Mouse (Mus musculus) embryonic facial prominence, embryonic 15.5 days (tissue): ENCODE results near the gene Rfx1. TPM values are rescaled to one million over a fixed set of nuclear protein-coding genes. Genes with fewer than 3 reads are reported as not detected.

Experiments
- ATAC-seq: fragments of 200-750 bp; cut with Nextera tagmentation; 2 replicates; pipeline ENCODE4 v1.8.0; 2017; ENCODE audit warnings: low read depth, moderate TSS enrichment; ENCODE audit not compliant: insufficient number of reproducible peaks, low FRiP score, low TSS enrichment
- H3K27ac ChIP-seq: fragments of 300-500 bp; sonication (generic); replicated peaks from 2 replicates; pipeline ENCODE4 v1.5.1; 2015; ENCODE audit warnings: mild to moderate bottlenecking, inconsistent platforms
- H3K27me3 ChIP-seq: fragments of 300-500 bp; sonication (generic); 2 replicates; pipeline ENCODE4 v1.6.1; 2015; ENCODE audit warnings: inconsistent platforms
- H3K36me3 ChIP-seq: fragments of 300-500 bp; sonication (generic); 2 replicates; pipeline ENCODE4 v1.6.1; 2015; ENCODE audit warnings: mild to moderate bottlenecking, inconsistent platforms
- H3K4me1 ChIP-seq: fragments of 300-500 bp; sonication (generic); 2 replicates; pipeline ENCODE4 v1.6.1; 2015; ENCODE audit warnings: inconsistent platforms
- H3K4me2 ChIP-seq: fragments of 300-500 bp; sonication (generic); replicated peaks from 2 replicates; pipeline ENCODE4 v1.6.1; 2015; ENCODE audit warnings: mild to moderate bottlenecking, inconsistent platforms
- H3K4me3 ChIP-seq: fragments of 300-500 bp; sonication (generic); replicated peaks from 2 replicates; pipeline ENCODE4 v1.5.1; 2015; ENCODE audit warnings: mild to moderate bottlenecking, inconsistent platforms
- H3K9ac ChIP-seq: fragments of 300-500 bp; sonication (generic); 2 replicates; pipeline ENCODE4 v1.6.1; 2015; ENCODE audit warnings: inconsistent platforms
- H3K9me3 ChIP-seq: fragments of 300-500 bp; sonication (generic); replicated peaks from 2 replicates; pipeline ENCODE4 v1.6.1; 2016; ENCODE audit warnings: inconsistent platforms
- WGBS: fragments of 180-500 bp; shearing (Covaris S2); methylation state at CpG from one replicate; pipeline ENCODE4 v1.1.7; 2015; 5-methylcytosine and 5-hydroxymethylcytosine counted together
- microRNA counts: library from miRNA; unstranded; fragments of <30 nt; microRNA quantifications from one replicate; lab custom pipeline; 2016
- microRNA-seq: library from miRNA; unstranded; fragments of <30 nt; microRNA quantifications from one replicate; pipeline ENCODE4, GENCODE M21; 2016; ENCODE audit warnings: borderline number of aligned reads
- polyA plus RNA-seq: library from polyadenylated mRNA; unstranded; fragments of >200 nt; fragmentation: Nextera tagmentation; extraction: Ambion mirVana; gene quantifications from 2 replicates; pipeline ENCODE4 v1.2.1, GENCODE M21; 2015

Gene Rfx1
- polyA plus RNA-seq, 1 experiment from 2014 or later: 10.2 TPM

DNA sequence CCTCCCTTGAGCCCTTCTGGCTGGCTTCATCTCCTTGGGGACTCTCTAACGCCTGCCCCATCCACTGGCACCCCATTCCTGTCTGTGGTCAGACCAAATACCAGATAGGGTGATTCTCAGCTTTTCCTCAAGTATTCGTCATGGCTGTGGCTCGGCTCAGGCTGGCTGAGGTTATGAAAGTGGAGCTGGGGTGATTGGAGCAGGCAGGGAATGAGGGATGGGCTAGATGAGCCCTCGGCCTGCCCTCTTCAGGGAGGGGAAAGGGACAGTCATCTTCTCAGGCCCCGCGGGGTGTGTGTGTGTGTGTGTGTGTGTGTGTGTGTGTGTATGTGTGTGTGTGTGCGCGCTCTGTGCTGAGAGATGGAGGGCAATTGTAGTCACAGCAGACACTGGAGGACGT, 59.0 kb downstream of the Rfx1 start, which contains the start of gene Podnl1:
Podnl1 (plus strand) TSS at position 334 of the 400 bp plus-strand sequence.
- Histone ChIP-seq H3K27ac (no peak within 1 kb of the TSS), H3K27me3 (no peaks in the 10 kb centered on the region), H3K36me3 (no peaks in the 10 kb centered on the region), H3K4me2 (no peak within 1 kb of the TSS), H3K4me3 (no peak within 1 kb of the TSS), H3K9ac (no peak within 1 kb of the TSS), H3K4me1 (peaks cover 7% of the 10 kb centered on the region), H3K9me3 (no peaks in the 10 kb centered on the region)
- ATAC-seq: peak; percentile 55; the same call in 1 of the 2 replicates
- 40% methylated on average over 9 of the region's 9 CpGs for WGBS

DNA sequence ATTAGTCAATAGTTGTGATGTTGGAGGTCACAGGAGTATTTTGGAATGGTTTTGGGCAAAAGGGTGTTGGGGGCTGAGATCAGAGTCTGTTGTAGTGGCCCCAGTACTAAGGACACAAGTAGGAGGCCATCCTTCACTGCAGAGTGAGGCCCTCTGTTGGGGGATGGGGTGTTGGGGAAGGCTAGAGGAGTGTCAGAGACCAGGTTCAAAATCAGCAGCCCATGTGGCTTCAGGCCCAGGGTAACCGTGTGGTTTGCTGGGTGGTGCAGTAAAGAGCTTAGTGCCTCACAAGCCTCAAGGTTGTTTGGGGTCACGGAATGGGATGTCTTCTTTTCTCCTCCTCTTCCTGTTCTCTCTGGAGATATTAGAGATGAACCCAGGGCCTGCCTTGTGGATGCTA, 60.1 kb downstream of the Rfx1 start:
- H3K4me3 ChIP-seq: no peak overlapping the region
- H3K9me3 ChIP-seq: no peaks in the 10 kb centered on the region
- WGBS: 64% methylated on average over 2 of the region's 2 CpGs
- peaks cover 10% of the 10 kb centered on the region for H3K4me1 ChIP-seq
- no peaks in the 10 kb centered on the region for H3K27me3 ChIP-seq
- ATAC-seq: no peak
- H3K9ac ChIP-seq: no peak overlapping the region
- no peak overlapping the region for H3K4me2 ChIP-seq
- peaks cover 2% of the 10 kb centered on the region for H3K36me3 ChIP-seq
- no peak overlapping the region for H3K27ac ChIP-seq

DNA sequence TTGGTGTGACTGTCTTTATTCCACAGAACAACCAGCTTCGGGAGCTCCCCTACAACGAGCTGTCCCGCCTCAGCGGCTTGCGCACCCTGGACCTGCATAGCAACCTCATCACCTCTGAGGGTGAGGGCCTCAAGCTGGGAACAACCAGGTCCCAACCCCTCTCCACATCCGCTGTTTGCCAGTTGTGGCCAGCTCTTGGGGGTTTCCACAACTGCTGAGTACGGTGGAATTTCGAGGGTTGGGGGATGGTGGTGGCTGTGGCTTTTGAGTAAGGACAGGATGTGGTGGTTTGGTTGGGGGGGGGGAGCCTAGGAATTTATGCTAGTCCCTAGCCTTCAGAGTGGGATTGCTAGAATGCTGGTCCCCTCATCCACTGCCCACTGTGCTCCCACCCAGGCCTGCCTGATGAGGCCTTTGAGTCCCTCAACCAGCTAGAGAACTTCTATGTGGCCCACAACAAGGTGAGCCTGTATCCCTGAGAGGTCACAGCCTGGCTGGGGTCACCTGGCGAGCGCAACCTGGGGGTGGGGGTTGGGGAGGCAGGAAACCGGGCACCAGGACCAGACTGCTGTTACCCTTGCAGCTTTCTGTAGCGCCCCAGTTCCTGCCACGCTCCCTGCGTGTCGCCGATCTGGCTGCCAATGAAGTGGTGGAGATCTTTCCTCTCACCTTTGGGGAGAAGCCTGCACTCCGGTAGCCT, 60.7 kb downstream of the Rfx1 start:
- H3K4me3 ChIP-seq: no peak overlapping the region
- H3K4me2 ChIP-seq: no peak overlapping the region
- H3K27me3 ChIP-seq: no peaks in the 10 kb centered on the region
- no peak overlapping the region for H3K9ac ChIP-seq
- no peak overlapping the region for H3K27ac ChIP-seq
- H3K9me3 ChIP-seq: no peaks in the 10 kb centered on the region
- peaks cover 8% of the 10 kb centered on the region for H3K36me3 ChIP-seq
- peak; percentile 49; the same call in 1 of the 2 replicates for ATAC-seq
- 64% methylated on average over 17 of the region's 17 CpGs for WGBS
- peaks cover 10% of the 10 kb centered on the region for H3K4me1 ChIP-seq

DNA sequence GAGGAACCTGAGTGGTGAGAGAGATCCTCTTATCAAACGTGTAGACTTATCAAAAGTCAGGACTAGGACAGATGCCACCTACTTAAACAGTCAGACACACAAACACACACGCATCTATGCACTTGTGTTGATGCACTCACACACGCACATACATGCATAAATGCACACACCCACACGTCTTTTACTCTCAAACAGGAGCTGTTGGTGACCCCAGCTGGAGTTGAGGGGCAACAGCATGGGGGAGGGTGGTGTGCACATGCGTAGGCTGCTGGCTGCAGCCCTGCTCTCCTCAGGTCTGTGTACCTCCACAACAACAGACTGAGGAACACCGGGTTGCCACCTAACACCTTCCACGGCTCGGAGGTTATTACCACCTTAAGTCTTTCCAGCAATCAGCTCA, 61.6 kb downstream of the Rfx1 start:
- H3K4me1 ChIP-seq: peaks cover 10% of the 10 kb centered on the region
- no peak for ATAC-seq
- 60% methylated on average over 8 of the region's 8 CpGs for WGBS

DNA sequence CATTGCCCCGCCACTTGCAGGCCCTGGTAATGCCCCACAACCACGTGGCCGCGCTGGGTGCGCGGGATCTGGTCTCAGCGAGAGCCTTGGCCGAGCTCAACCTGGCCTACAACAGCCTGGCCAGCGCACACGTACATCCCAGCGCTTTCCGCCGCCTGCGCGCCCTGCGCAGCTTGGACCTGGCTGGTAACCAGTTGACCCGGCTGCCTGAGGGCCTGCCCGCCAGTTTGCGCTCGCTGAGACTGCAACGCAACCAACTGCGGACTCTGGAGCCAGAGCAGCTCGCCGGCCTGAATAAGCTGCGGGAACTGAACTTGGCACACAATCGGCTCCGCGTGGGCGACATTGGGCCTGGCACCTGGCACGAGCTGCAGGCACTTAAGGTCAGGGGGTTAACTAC, 64.2 kb downstream of the Rfx1 start:
- Histone ChIP-seq H3K4me2 (no peak overlapping the region), H3K4me3 (no peak overlapping the region), H3K9me3 (no peaks in the 10 kb centered on the region), H3K27ac (no peak overlapping the region), H3K9ac (no peak overlapping the region), H3K36me3 (peaks cover 43% of the 10 kb centered on the region), H3K4me1 (peaks cover 10% of the 10 kb centered on the region), H3K27me3 (no peaks in the 10 kb centered on the region)
- ATAC-seq: no peak
- WGBS: 35% methylated on average over 30 of the region's 30 CpGs

More for the DNA sequence above, 61.6 kb downstream of the Rfx1 start:
- Histone ChIP-seq H3K4me2 (no peak overlapping the region), H3K36me3 (peaks cover 17% of the 10 kb centered on the region), H3K9me3 (no peaks in the 10 kb centered on the region), H3K9ac (no peak overlapping the region), H3K4me3 (no peak overlapping the region), H3K27ac (no peak overlapping the region), H3K27me3 (no peaks in the 10 kb centered on the region)

DNA sequence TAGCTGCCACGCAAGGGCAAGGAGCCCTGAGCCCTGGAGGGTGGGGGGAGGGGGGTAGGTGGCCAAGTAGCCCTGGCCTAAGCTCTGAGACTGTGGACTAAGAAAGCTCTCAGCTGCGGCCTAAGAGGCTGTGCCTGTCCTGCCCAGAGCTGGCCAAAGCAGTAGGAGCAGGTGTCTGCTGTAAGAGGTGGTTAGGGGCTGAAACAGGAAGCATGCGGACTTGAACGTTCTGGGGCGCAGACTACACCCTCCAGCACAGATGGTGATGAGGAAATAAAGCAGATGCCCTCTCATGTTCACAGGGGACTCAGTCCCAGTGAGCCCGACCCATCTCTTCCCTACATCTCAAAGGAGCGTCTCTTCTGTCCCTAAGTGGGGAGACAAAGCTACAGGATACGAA, 65.6 kb downstream of the Rfx1 start:
- Histone ChIP-seq H3K9me3 (no peaks in the 10 kb centered on the region), H3K4me1 (peaks cover 10% of the 10 kb centered on the region), H3K9ac (no peak overlapping the region), H3K4me2 (no peak overlapping the region), H3K4me3 (no peak overlapping the region), H3K36me3 (peaks cover 56% of the 10 kb centered on the region), H3K27me3 (no peaks in the 10 kb centered on the region), H3K27ac (no peak overlapping the region)
- no peak for ATAC-seq
- 85% methylated on average over 8 of the region's 8 CpGs for WGBS

DNA sequence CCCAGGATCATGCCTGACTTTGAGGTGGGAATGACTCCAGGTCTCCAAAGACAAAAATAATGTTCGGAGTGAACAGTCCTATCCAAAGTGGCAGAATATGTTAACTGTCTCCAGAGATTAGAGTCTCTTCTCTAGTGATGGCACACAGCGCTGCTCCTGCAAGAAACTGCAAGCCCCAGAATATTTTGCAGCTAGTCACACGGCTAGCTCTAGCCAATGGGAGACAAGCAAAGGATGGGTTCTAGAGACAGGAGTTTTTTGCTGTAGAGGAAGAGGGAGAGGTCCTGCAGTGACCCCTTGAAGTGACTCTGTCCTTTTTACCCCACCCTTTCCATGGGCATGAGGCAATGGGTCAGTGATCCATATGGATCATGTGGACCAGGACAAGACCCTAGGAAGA, 71.2 kb downstream of the Rfx1 start:
- Histone ChIP-seq H3K4me2 (no peak overlapping the region), H3K27ac (no peak overlapping the region), H3K9ac (no peak overlapping the region), H3K4me1 (no peaks in the 10 kb centered on the region), H3K9me3 (no peaks in the 10 kb centered on the region), H3K4me3 (no peak overlapping the region), H3K27me3 (no peaks in the 10 kb centered on the region), H3K36me3 (peaks cover 98% of the 10 kb centered on the region)
- ATAC-seq: no peak
- WGBS: 91% methylated on average over 3 of the region's 3 CpGs

DNA sequence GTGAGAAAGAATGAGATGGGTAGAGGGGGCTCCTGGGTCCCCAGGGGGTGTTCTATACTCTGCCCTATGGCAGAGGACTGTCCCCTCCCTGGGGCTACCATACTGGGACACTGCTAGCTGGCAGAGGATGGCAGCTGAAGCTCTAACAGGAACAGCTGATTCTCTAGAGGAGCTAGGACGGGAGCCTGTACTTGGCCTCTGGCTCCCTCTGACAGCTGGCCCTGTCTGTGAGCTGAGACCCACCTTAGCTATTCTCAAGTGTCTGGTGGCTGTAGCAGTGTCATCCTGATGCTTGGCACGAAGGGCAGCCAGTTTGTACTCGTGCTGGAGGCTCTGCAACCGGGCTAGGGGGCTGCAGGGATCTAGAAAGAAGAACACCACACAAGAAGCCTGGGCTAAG, 74.2 kb downstream of the Rfx1 start:
- Histone ChIP-seq H3K4me1 (0 out of 2 replicates have a peak, but pooled peaks cover 2% of the 10 kb centered on the region), H3K36me3 (peaks cover 84% of the 10 kb centered on the region), H3K9ac (no peak overlapping the region), H3K4me3 (no peak overlapping the region), H3K27me3 (no peaks in the 10 kb centered on the region), H3K27ac (no peak overlapping the region), H3K4me2 (no peak overlapping the region), H3K9me3 (no peaks in the 10 kb centered on the region)
- WGBS: 76% methylated on average over 4 of the region's 4 CpGs
- ATAC-seq: no peak

DNA sequence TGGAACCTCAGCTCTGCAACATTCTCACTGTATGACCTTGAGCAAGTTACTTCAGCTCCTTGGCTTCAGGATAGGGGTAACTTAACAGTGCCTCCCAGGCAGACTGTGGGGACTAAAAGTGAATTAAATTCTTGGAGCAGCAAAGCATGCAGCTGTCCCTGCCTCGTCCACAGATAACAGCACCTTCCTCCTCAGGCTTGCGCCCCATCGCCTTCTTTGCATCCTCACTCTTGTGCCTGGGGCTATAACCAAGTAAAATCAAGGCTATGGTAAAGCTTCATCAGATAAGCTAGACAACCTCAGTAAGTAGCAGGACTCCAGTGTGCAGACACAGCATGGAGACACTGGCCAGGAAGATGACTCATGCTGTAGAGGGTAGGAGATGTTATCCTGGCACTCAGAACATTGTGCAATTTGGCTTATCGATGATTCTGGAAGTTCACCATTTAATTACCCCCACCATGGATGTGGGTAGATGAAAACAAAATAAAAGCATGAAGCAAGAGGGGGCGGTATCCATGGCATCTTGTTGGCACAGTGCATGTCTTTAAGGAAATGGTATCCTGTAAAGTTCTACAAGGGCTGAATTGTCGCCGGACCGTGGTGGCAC, 78.1 kb downstream of the Rfx1 start:
- WGBS: 86% methylated on average over 8 of the region's 8 CpGs
- Histone ChIP-seq H3K9me3 (no peaks in the 10 kb centered on the region), H3K4me1 (peaks cover 27% of the 10 kb centered on the region), H3K4me3 (no peak overlapping the region), H3K36me3 (peaks cover 46% of the 10 kb centered on the region), H3K4me2 (no peak overlapping the region), H3K9ac (no peak overlapping the region), H3K27ac (no peak overlapping the region), H3K27me3 (no peaks in the 10 kb centered on the region)
- no peak for ATAC-seq

MicroRNAs encoded within 50 kb of the gene (microRNA counts, 519-probe panel; counts per million panel counts)
- 1,960 counts per million, percentile 37 among the panel's probes with 10 or more counts for microRNA mmu-miR-709 (lab: Ali Mortazavi, UCI)

Small RNAs within 50 kb of the gene (microRNA-seq; reads per million reads assigned to microRNA genes)
- gene Mir709: not detected

Other genes with a start within 250 kb of the Rfx1 start
- 22.8 and 23.2 TPM in 2 replicates for gene Adgrl1, start 166.7 kb upstream of the Rfx1 start, polyA plus RNA-seq
- gene Gm10644, start 111.6 kb upstream of the Rfx1 start, polyA plus RNA-seq: 0.45 and 0.60 TPM in 2 replicates
- 56.8 and 57.2 TPM in 2 replicates for gene Asf1b, start 111.3 kb upstream of the Rfx1 start, polyA plus RNA-seq
- gene Prkaca, start 93.8 kb upstream of the Rfx1 start, polyA plus RNA-seq: 199 and 217 TPM in 2 replicates
- gene Samd1, start 69.2 kb upstream of the Rfx1 start, polyA plus RNA-seq: 10.3 and 13.2 TPM in 2 replicates
- 1.2 and 1.8 TPM in 2 replicates for gene 1700067K01Rik, start 65.3 kb upstream of the Rfx1 start, polyA plus RNA-seq
- gene 2210011C24Rik, start 54.7 kb upstream of the Rfx1 start, polyA plus RNA-seq: 0.88 and 1.5 TPM in 2 replicates
- 6.5 and 8.6 TPM in 2 replicates for gene Palm3, start 45.4 kb upstream of the Rfx1 start, polyA plus RNA-seq
- 1.4 TPM in 2 replicates for gene Il27ra, start 24.2 kb upstream of the Rfx1 start, polyA plus RNA-seq
- not detected in 2 replicates for gene Rln3, start 21.8 kb upstream of the Rfx1 start, polyA plus RNA-seq
- gene Gm10643, start 1.7 kb upstream of the Rfx1 start, polyA plus RNA-seq: 1.6 and 1.7 TPM in 2 replicates
- gene Dcaf15, start 37.9 kb downstream of the Rfx1 start, polyA plus RNA-seq: 8.0 and 9.4 TPM in 2 replicates
- gene Podnl1, start 59.2 kb downstream of the Rfx1 start, polyA plus RNA-seq: 2.8 and 3.5 TPM in 2 replicates
- gene Cc2d1a, start 81.1 kb downstream of the Rfx1 start, polyA plus RNA-seq: 31.8 and 32.8 TPM in 2 replicates
- gene 4930432K21Rik, start 81.2 kb downstream of the Rfx1 start, polyA plus RNA-seq: 1.9 and 2.3 TPM in 2 replicates
- 3.5 and 4.0 TPM in 2 replicates for gene Nanos3, start 118.4 kb downstream of the Rfx1 start, polyA plus RNA-seq
- 15.8 and 17.7 TPM in 2 replicates for gene Zswim4, start 170.2 kb downstream of the Rfx1 start, polyA plus RNA-seq
- 314 and 349 TPM in 2 replicates for gene D8Ertd738e, start 182.9 kb downstream of the Rfx1 start, polyA plus RNA-seq
- gene Mri1, start 190.5 kb downstream of the Rfx1 start, polyA plus RNA-seq: 61.2 and 62.6 TPM in 2 replicates
- gene Ccdc130, start 203.5 kb downstream of the Rfx1 start, polyA plus RNA-seq: 24.1 and 28.5 TPM in 2 replicates